Mouse (Mus musculus) cortical plate, adult 2 months (tissue): ENCODE data around the gene Cdc20b. TPM values are rescaled to one million over a fixed set of nuclear protein-coding genes. Genes with fewer than 3 reads are reported as not detected.

Source experiments
- H3K27ac ChIP-seq: fragments of 200-500 bp; 2 replicates; pipeline ENCODE4 v1.5.1; 2012; ENCODE audit warnings: low read length, control low read depth, inconsistent platforms; ENCODE audit not compliant: insufficient read depth
- H3K4me1 ChIP-seq: fragments of 200-500 bp; 2 replicates; pipeline ENCODE4 v1.6.1; 2011; ENCODE audit warnings: low read length; ENCODE audit not compliant: control insufficient read depth, insufficient read depth
- H3K4me3 ChIP-seq: fragments of 200-500 bp; 2 replicates; pipeline ENCODE4 v1.5.1; 2011; ENCODE audit warnings: mild to moderate bottlenecking, low read length, control low read depth; ENCODE audit not compliant: insufficient read depth
- CTCF ChIP-seq: fragments of 200-500 bp; IDR thresholded peaks from 2 replicates; pipeline ENCODE4 v1.5.1; 2011; ENCODE audit warnings: mild to moderate bottlenecking, control low read depth, low read length; ENCODE audit not compliant: insufficient read depth; ENCODE audit errors: extremely low read depth
- POLR2A ChIP-seq: fragments of 200-500 bp; IDR thresholded peaks from 2 replicates; pipeline ENCODE4 v1.6.1; 2011; ENCODE audit warnings: mild to moderate bottlenecking, low read length, control low read depth; ENCODE audit not compliant: insufficient read depth; ENCODE audit errors: extremely low read depth
- polyA plus RNA-seq: library from polyadenylated mRNA; depleted of rRNA; stranded (reverse); fragments of >200 nt; gene quantifications from 2 replicates; pipeline ENCODE4 v1.2.3, GENCODE M21; 2012

Gene Cdc20b
- polyA plus RNA-seq, 1 experiment = not detected

GRCm38 (mm10) chr13:113046211-113046883 lies 11.4 kb downstream of the Cdc20b start, which contains the start of gene Gpx8:
Gene Gpx8, minus strand, starts transcription at chr13:113046410.
- H3K4me1 ChIP-seq = no peaks in the 10 kb centered on the region
- peak within 1 kb of the TSS; percentile 27 for H3K4me3 ChIP-seq
- TF ChIP-seq POLR2A (no peak), CTCF (peak; percentile 50)
- H3K27ac ChIP-seq = no peak within 1 kb of the TSS

- TF ChIP-seq POLR2A (no peak), CTCF (no peak)
- H3K4me1 ChIP-seq = no peaks in the 10 kb centered on the region
- H3K27ac ChIP-seq = no peak overlapping the region
- H3K4me3 ChIP-seq = no peak overlapping the region
Measured at GRCm38 (mm10) chr13:113047018-113047417, 12.1 kb downstream of the Cdc20b start.

GRCm38 (mm10) chr13:113047647-113048046 lies 12.7 kb downstream of the Cdc20b start:
- no peak for TF ChIP-seq POLR2A
- peak; percentile 17; the same call in 1 of the 2 replicates for TF ChIP-seq CTCF
- H3K4me1 ChIP-seq = no peaks in the 10 kb centered on the region
- H3K27ac ChIP-seq = no peak overlapping the region
- no peak overlapping the region for H3K4me3 ChIP-seq

GRCm38 (mm10) chr13:113054230-113054629 lies 19.3 kb downstream of the Cdc20b start:
- Histone ChIP-seq H3K4me1 (no peaks in the 10 kb centered on the region), H3K27ac (no peak overlapping the region), H3K4me3 (no peak overlapping the region)
- TF ChIP-seq CTCF (no peak), POLR2A (no peak)

GRCm38 (mm10) chr13:113055826-113056225 lies 20.9 kb downstream of the Cdc20b start:
- Histone ChIP-seq H3K27ac (no peak overlapping the region), H3K4me1 (no peaks in the 10 kb centered on the region), H3K4me3 (no peak overlapping the region)
- no peak for TF ChIP-seq POLR2A
- TF ChIP-seq CTCF = peak; percentile 22; the same call in 1 of the 2 replicates

- no peak for TF ChIP-seq POLR2A
- TF ChIP-seq CTCF = no peak
- no peaks in the 10 kb centered on the region for H3K4me1 ChIP-seq
- H3K4me3 ChIP-seq = no peak overlapping the region
- H3K27ac ChIP-seq = no peak overlapping the region
Measured at GRCm38 (mm10) chr13:113061746-113062145, 26.8 kb downstream of the Cdc20b start.

GRCm38 (mm10) chr13:113064542-113064941 lies 29.6 kb downstream of the Cdc20b start:
- Histone ChIP-seq H3K27ac (no peak overlapping the region), H3K4me3 (no peak overlapping the region), H3K4me1 (no peaks in the 10 kb centered on the region)
- TF ChIP-seq POLR2A (no peak), CTCF (no peak)

GRCm38 (mm10) chr13:113079021-113079420 lies 44.1 kb downstream of the Cdc20b start:
- H3K4me1 ChIP-seq = no peaks in the 10 kb centered on the region
- TF ChIP-seq POLR2A (no peak), CTCF (no peak)
- H3K4me3 ChIP-seq = no peak overlapping the region
- no peak overlapping the region for H3K27ac ChIP-seq

- TF ChIP-seq CTCF = no peak
- no peak for TF ChIP-seq POLR2A
- Histone ChIP-seq H3K27ac (no peak overlapping the region), H3K4me3 (no peak overlapping the region), H3K4me1 (no peaks in the 10 kb centered on the region)
Measured at GRCm38 (mm10) chr13:113082101-113082500, 47.2 kb downstream of the Cdc20b start.

GRCm38 (mm10) chr13:113084732-113085131 lies 49.8 kb downstream of the Cdc20b start:
- H3K4me3 ChIP-seq = no peak overlapping the region

GRCm38 (mm10) chr13:113087226-113088017 lies 52.5 kb downstream of the Cdc20b start:
- TF ChIP-seq POLR2A (no peak), CTCF (no peak)
- H3K4me3 ChIP-seq = no peak overlapping the region
- no peaks in the 10 kb centered on the region for H3K4me1 ChIP-seq
- no peak overlapping the region for H3K27ac ChIP-seq

More at GRCm38 (mm10) chr13:113084732-113085131, 49.8 kb downstream of the Cdc20b start:
- Histone ChIP-seq H3K27ac (no peak overlapping the region), H3K4me1 (no peaks in the 10 kb centered on the region)
- TF ChIP-seq CTCF (no peak), POLR2A (no peak)
